Mouse (Mus musculus): ENCODE measurements around the gene Olfr684. TPM values are rescaled to one million over a fixed set of nuclear protein-coding genes. Genes with fewer than 3 reads are reported as not detected.

Olfr684 gene
- not detected in 2 replicates for total RNA-seq (2014; fragmentation: Nextera tagmentation)
- not detected in 2 replicates for total RNA-seq (2017)

DNA sequence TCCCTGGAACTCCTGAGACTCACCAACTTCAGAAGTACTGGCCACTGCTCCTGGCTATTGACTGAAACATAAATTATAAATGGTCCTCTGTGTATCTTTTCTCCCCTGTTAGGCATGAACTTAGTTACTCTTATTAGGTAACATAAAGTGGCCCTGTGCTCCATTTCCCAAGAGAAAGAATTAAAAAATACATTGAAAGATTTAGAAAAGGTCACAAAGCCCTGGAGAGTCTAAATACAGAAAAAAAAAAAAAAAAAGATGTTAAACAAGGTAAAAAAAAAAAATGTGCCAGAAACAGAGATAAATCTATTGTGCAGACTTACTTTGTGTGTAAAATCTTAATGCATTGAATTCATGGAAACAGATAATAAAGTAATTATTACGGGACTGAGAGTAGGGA lies at the start of gene Olfr684:
Gene Olfr684 (minus strand): TSS at position 101 of the 400 bp plus-strand sequence.
- no peak for ATAC-seq (replicated peaks; ENCODE audit: poor library complexity, severe bottlenecking)

DNA sequence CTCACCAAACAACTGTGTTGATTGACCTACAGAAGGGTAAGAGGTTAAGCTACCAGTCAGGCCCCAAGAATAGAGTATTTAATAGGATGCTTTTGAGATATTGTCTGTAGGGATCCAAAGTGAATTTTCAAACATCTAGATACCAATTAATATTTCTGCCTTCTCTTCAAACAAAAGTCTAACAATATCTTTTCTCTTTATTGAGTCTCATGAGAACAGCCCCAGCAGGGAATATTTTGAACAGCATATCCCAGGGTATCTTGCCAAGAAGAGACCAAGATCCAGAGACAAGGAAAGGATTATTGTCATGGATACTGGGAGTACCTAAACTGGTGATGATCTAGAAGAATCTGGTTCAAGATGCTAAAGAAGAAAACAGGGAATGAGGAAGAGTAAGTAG lies 43.9 kb upstream of the Olfr684 start, which contains the start of gene Olfr686:
Gene Olfr686 (minus strand): TSS at position 101 of the 400 bp plus-strand sequence.
- ATAC-seq (replicated peaks; ENCODE audit: poor library complexity, severe bottlenecking): no peak

DNA sequence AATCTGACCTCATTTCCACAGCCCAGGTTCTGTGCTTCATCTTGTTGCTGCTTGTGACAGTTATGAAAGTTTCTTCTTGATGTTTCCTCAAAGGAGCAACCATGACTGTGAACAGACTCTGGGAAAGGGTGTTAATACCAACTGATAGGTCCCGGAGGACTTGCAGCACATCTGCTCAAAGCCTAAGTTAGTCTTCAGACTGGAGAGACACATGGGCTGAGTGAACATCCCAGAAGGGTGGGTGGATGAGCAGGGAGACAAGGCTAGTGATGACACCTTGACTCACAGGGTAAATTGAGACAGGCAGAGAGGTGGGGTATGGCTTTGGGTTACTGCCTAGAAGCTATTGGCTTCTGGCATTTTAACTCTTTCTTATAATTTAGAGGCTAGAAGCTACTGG lies 22.5 kb upstream of the Olfr684 start, which contains the start of gene Olfr685:
Gene Olfr685 (minus strand): TSS at position 101 of the 400 bp plus-strand sequence.
- ATAC-seq (replicated peaks; ENCODE audit: poor library complexity, severe bottlenecking): no peak

DNA sequence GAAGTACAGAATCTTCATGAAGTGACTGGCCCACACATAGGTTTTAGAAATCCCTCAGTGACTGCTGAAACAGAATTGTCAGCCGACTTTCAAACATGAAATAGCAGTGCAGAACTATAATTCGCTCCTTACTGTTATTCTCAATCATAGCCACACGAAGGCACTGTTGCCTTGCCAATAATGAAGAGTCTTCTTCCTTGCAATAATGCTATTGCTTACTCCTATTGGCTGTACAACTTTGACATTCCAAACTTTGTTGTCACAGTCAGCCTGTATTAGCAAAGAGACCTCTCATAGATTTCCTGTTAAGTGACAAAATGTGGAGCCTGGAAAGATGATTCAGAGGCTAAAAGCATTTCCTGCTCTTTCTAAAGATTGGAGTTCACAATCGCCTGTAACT lies 7.3 kb upstream of the Olfr684 start:
- ATAC-seq (replicated peaks; ENCODE audit: poor library complexity, severe bottlenecking): no peak

DNA sequence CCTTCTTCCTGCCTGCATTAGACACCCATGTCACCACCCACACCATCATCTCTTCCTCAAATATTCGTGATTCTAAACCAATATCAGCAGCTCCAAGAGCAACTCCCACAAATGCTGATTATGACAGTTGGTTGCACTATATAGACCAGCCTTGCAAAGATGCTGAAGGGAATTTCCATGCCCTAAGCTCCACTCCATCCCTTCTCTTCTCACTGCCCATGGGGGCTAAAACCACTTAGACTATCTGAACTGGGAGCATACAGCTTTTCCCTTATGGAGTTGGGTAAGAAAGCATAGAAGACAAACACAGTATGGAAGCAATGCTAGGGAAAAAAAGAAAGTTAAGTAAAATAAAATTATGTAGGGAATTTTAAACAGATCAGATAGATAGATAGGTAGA lies 16.5 kb downstream of the Olfr684 start, which contains the start of gene Olfr683:
Gene Olfr683 (minus strand): TSS at position 101 of the 400 bp plus-strand sequence.
- ATAC-seq (replicated peaks; ENCODE audit: poor library complexity, severe bottlenecking): no peak

DNA sequence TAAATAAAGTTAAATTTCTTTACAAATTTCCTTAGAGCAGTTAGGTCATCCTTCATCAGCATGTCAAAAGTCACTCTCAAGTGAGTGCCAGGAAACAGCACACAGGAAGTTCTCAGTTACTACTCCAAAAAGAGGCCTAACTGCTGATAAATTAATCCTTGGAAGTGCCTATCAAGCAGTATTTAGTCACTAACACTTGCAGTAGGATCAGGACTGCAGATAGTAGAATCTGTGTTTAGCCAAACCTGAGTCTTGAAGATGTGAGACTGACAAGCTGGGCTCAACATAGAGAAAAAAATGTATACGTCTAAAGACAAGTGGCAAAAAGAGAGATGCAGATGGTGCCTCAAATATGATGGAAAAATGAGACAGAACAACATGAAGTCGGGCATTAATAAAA lies 22.2 kb downstream of the Olfr684 start:
- no peak for ATAC-seq (replicated peaks; ENCODE audit: poor library complexity, severe bottlenecking)

DNA sequence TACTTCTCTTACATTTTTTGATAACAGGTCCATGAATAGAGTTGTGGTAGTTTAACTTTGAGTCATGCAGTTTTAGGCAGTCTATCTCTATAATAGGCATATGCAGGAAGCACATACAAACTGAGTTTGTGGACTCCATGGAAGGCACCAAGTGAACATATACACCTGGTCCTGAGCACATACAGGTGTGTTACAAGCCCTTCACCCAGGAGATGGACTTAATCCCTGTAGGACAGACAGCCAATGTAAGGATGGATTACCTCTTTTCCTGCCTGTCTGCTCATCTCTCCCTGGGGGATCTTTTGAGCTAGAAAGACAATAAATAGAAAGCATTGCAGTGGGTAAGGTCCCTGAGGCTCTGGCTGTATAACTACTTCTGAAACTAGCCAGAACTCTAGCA lies 46.9 kb downstream of the Olfr684 start, which contains the start of gene Olfr681:
Gene Olfr681 (plus strand): TSS at position 301 of the 400 bp plus-strand sequence.
- ATAC-seq (replicated peaks; ENCODE audit: poor library complexity, severe bottlenecking): no peak

Other genes starting within 250 kb of the Olfr684 start
- not detected in 2 replicates for gene Olfr667, start 242.2 kb downstream of the Olfr684 start, total RNA-seq (2014; fragmentation: Nextera tagmentation)
- not detected in 2 replicates for gene Olfr667, start 242.2 kb downstream of the Olfr684 start, total RNA-seq (2017)
- gene Olfr668, start 235.6 kb downstream of the Olfr684 start, total RNA-seq (2014; fragmentation: Nextera tagmentation): not detected in 2 replicates
- gene Olfr668, start 235.6 kb downstream of the Olfr684 start, total RNA-seq (2017): not detected in 2 replicates
- not detected in 2 replicates for gene Olfr669, start 229.4 kb downstream of the Olfr684 start, total RNA-seq (2014; fragmentation: Nextera tagmentation)
- gene Olfr669, start 229.4 kb downstream of the Olfr684 start, total RNA-seq (2017): not detected in 2 replicates
- gene Olfr670, start 201.0 kb downstream of the Olfr684 start, total RNA-seq (2014; fragmentation: Nextera tagmentation): not detected in 2 replicates
- not detected in 2 replicates for gene Olfr670, start 201.0 kb downstream of the Olfr684 start, total RNA-seq (2017)
- gene Olfr671, start 184.5 kb downstream of the Olfr684 start, total RNA-seq (2014; fragmentation: Nextera tagmentation): not detected in 2 replicates
- not detected in 2 replicates for gene Olfr671, start 184.5 kb downstream of the Olfr684 start, total RNA-seq (2017)
- gene Olfr672, start 161.6 kb downstream of the Olfr684 start, total RNA-seq (2014; fragmentation: Nextera tagmentation): not detected in 2 replicates
- not detected in 2 replicates for gene Olfr672, start 161.6 kb downstream of the Olfr684 start, total RNA-seq (2017)
- gene Olfr675, start 135.2 kb downstream of the Olfr684 start, total RNA-seq (2014; fragmentation: Nextera tagmentation): not detected in 2 replicates
- not detected in 2 replicates for gene Olfr675, start 135.2 kb downstream of the Olfr684 start, total RNA-seq (2017)
- not detected in 2 replicates for gene Olfr676, start 131.0 kb downstream of the Olfr684 start, total RNA-seq (2014; fragmentation: Nextera tagmentation)
- not detected in 2 replicates for gene Olfr676, start 131.0 kb downstream of the Olfr684 start, total RNA-seq (2017)
- not detected in 2 replicates for gene Olfr677, start 112.3 kb downstream of the Olfr684 start, total RNA-seq (2014; fragmentation: Nextera tagmentation)
- not detected in 2 replicates for gene Olfr677, start 112.3 kb downstream of the Olfr684 start, total RNA-seq (2017)
- gene Olfr678, start 99.2 kb downstream of the Olfr684 start, total RNA-seq (2014; fragmentation: Nextera tagmentation): not detected in 2 replicates
- not detected in 2 replicates for gene Olfr678, start 99.2 kb downstream of the Olfr684 start, total RNA-seq (2017)
- not detected in 2 replicates for gene Olfr679, start 82.4 kb downstream of the Olfr684 start, total RNA-seq (2014; fragmentation: Nextera tagmentation)
- gene Olfr679, start 82.4 kb downstream of the Olfr684 start, total RNA-seq (2017): not detected in 2 replicates
- not detected in 2 replicates for gene Olfr680-ps1, start 70.8 kb downstream of the Olfr684 start, total RNA-seq (2014; fragmentation: Nextera tagmentation)
- gene Olfr680-ps1, start 70.8 kb downstream of the Olfr684 start, total RNA-seq (2017): not detected in 2 replicates
- gene Olfr681, start 46.8 kb downstream of the Olfr684 start, total RNA-seq (2014; fragmentation: Nextera tagmentation): not detected in 2 replicates
- gene Olfr681, start 46.8 kb downstream of the Olfr684 start, total RNA-seq (2017): not detected in 2 replicates
- gene Olfr683, start 16.6 kb downstream of the Olfr684 start, total RNA-seq (2014; fragmentation: Nextera tagmentation): not detected in 2 replicates
- gene Olfr683, start 16.6 kb downstream of the Olfr684 start, total RNA-seq (2017): not detected in 2 replicates
- gene Olfr685, start 22.4 kb upstream of the Olfr684 start, total RNA-seq (2014; fragmentation: Nextera tagmentation): not detected in 2 replicates
- not detected in 2 replicates for gene Olfr685, start 22.4 kb upstream of the Olfr684 start, total RNA-seq (2017)
- not detected in 2 replicates for gene Olfr686, start 43.8 kb upstream of the Olfr684 start, total RNA-seq (2014; fragmentation: Nextera tagmentation)
- gene Olfr686, start 43.8 kb upstream of the Olfr684 start, total RNA-seq (2017): not detected in 2 replicates
- not detected in 2 replicates for gene Olfr688, start 124.4 kb upstream of the Olfr684 start, total RNA-seq (2014; fragmentation: Nextera tagmentation)
- gene Olfr688, start 124.4 kb upstream of the Olfr684 start, total RNA-seq (2017): not detected in 2 replicates
- gene Olfr689, start 147.5 kb upstream of the Olfr684 start, total RNA-seq (2014; fragmentation: Nextera tagmentation): not detected in 2 replicates
- not detected in 2 replicates for gene Olfr689, start 147.5 kb upstream of the Olfr684 start, total RNA-seq (2017)
- not detected in 2 replicates for gene Olfr690, start 170.5 kb upstream of the Olfr684 start, total RNA-seq (2014; fragmentation: Nextera tagmentation)
- gene Olfr690, start 170.5 kb upstream of the Olfr684 start, total RNA-seq (2017): not detected in 2 replicates
- not detected in 2 replicates for gene Olfr691, start 178.6 kb upstream of the Olfr684 start, total RNA-seq (2014; fragmentation: Nextera tagmentation)
- gene Olfr691, start 178.6 kb upstream of the Olfr684 start, total RNA-seq (2017): not detected in 2 replicates
- gene Olfr692, start 204.6 kb upstream of the Olfr684 start, total RNA-seq (2014; fragmentation: Nextera tagmentation): not detected in 2 replicates
- gene Olfr692, start 204.6 kb upstream of the Olfr684 start, total RNA-seq (2017): not detected in 2 replicates
- not detected in 2 replicates for gene Gm5901, start 211.4 kb upstream of the Olfr684 start, total RNA-seq (2014; fragmentation: Nextera tagmentation)
- gene Gm5901, start 211.4 kb upstream of the Olfr684 start, total RNA-seq (2017): not detected in 2 replicates
- 42.9 and 44.3 TPM in 2 replicates for gene Fam160a2, start 236.4 kb upstream of the Olfr684 start, total RNA-seq (2014; fragmentation: Nextera tagmentation)
- gene Fam160a2, start 236.4 kb upstream of the Olfr684 start, total RNA-seq (2017): 9.0 and 23.2 TPM in 2 replicates
- not detected in 2 replicates for gene Cnga4, start 240.9 kb upstream of the Olfr684 start, total RNA-seq (2014; fragmentation: Nextera tagmentation)
- not detected in 2 replicates for gene Cnga4, start 240.9 kb upstream of the Olfr684 start, total RNA-seq (2017)